Mouse (Mus musculus) granulocyte monocyte progenitor cell, adult 5-6 weeks (primary cell): Measurements from ENCODE around the gene Tex37. TPM values are rescaled to one million over a fixed set of nuclear protein-coding genes. Genes with fewer than 3 reads are reported as not detected.

ENCODE experiments used
- ATAC-seq: replicated peaks from 2 replicates; pipeline ENCODE4 v1.8.0; 2016; ENCODE audit warnings: mild to moderate bottlenecking, moderate TSS enrichment, inconsistent platforms; ENCODE audit not compliant: poor library complexity, severe bottlenecking
- total RNA-seq, 2 experiments: library from RNA; stranded (forward) in 1 of 2; stranded (reverse) in 1 of 2; fragments of 200-712, 200-1000 nt in 1 of 2; fragments of >200 nt in 1 of 2; fragmentation: Nextera tagmentation in 1 of 2; gene quantifications; 2 replicates each; pipeline ENCODE4 v1.2.3; 2014 to 2017

Gene Tex37
- total RNA-seq, 2 experiments from 2014 or later, result not detected

DNA sequence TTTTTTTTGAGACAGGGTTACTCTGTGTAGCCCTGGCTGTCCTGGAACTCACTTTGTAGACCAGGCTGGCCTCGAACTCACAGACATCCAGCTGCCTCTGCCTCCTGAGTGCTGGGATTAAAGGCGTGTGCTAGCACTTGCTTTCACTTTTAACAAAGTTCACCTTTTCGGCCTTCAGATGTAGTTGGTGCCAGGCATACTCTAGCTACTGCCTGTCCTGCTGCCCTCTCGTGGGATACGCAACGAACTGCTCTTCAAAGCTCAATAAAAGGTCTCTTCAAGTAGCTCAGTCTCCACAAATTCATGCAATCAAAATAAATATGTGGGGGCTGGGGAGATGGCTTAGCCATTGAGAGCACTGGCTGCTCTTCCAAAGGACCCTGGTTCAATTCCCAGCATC is 20.6 kb downstream of the Tex37 start:
- no peak for ATAC-seq

DNA sequence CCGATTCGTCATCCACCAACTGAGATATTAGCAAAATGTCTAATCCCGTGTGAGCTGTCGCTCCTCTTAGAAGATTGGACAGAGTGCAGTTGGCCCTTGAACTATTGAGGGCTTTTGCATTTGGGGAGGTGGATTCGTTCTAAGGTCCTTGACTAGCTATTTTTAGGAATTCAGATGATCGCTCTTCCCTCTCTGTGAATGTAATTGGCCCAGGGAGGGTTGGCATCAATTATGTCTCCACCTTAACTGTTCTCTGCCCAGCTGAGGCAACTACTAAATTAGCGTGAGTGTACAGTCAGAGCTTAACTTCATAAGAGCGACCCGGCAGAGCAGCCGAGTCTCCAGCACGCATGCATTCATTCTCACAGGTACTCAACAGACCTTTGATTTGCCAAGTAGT is 30.7 kb downstream of the Tex37 start:
- no peak for ATAC-seq

DNA sequence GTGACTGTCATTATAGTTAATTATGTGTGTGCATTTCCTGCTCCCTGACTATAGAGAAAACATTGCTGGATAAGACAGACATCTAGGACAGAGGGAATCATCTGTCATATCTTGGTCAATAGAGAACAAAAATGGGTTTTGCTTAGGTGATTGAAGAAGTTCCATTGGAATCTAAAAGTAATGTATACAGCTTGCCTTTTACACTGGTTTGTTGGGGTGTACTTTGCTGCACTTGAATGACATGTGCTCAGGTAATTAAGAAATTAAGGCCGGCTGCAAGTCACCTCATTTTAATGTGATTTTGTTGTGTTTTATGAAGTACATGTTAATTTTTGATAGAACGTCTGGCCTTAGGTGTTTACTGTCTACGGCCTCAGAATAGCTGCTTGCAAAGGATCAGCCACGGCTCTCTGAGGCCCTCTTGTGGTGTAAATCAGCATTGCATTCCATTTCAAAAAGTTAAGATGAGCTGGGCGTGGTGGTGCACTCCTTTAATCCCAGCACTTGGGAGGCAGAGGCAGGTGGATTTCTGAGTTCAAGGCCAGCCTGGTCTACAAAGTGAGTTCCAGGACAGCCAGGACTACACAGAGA is 37.9 kb downstream of the Tex37 start:
- peak; percentile 97 for ATAC-seq

DNA sequence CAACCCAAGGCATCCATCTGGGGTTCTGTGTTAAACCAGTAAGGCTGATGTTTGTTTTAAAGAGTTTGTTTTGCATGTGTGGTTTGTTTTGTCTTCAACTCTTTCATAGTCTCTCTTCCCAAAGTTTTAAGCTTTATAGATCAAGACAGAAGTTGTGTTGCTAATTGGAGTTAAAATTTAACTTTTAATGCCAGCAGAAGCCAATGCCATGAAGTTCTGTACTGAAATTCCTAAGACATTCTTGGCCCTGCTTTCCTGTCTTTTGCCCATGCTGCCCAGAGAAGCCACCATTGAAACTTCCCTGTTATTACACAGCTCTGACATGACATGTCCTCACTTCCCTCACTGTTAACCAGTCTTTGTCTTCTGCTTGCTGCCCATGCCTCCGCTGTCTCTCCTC is 43.7 kb downstream of the Tex37 start:
- peak; percentile 33; the same call in 1 of the 2 replicates for ATAC-seq

DNA sequence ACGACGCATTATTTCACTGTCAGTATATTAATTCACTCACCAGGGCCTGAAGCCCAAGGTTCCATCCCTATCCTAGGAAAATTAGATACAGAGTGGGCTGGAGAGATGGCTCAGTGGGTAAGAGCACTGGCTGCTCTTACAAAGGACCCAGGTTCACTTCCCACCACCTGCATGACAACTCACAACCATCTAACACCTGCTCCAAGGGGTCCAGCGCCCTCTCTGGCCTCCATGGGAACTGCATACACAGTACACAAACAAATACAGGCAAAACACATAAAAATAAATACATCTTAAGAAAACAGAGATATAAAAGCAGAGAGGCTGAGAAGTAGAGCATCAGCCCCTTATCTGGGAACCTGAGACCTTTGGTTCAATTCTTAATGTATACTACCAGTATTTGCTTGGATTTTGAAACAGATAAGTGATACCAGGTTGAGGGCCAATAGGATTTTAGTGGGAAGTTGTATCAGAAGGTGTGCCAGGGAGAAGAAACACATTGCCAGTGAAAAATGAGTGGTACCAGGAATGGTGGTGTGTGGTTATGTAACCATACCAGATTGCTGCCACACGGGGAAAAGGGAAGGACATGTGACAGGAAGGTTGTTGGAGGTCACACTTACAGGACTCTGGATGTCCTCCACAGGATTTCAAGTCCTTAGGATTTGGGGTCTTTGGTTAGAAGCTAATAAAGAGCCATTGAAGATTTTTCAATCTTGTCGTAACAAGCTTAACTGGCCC is 44.5 kb downstream of the Tex37 start:
- ATAC-seq, result peak; percentile 43

DNA sequence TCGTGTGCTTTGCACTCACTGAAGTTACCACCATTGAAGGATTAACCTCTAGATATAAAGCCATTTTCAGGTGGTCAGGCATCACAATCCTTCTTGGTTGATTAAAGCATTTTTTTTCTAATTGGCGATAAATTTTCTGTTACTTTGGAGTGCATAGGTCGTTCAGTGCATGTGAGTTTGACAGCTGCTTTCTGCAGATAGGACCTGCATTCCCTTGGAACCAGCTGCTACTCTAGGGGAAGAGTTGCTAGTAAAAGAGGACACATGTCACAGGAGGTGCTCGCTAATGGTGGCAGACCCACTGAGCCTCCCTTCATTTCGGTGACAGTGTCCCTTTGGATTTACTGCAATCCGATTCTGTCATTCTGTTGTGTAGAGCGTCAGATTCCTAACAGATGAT is 46.2 kb downstream of the Tex37 start:
- ATAC-seq, result no peak

DNA sequence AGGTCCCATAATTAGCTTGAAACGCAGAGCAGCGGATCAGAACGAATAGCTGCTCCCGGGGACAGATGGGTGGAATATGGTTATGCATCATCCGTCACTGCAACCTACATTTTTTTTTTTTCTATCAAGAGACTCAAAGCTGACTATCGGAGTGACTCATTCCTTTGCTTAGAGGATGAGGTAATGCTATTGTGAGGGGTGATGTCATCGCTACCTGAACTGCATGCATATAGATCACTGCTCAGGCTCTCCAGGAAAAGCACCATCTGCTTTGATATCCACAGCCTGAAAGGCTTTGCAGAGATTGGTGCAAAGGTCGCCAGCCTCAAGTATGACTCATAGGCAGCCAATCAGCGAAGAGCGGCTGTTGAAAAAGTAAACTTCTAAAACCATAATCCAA is 46.6 kb downstream of the Tex37 start:
- peak; percentile 54 for ATAC-seq

DNA sequence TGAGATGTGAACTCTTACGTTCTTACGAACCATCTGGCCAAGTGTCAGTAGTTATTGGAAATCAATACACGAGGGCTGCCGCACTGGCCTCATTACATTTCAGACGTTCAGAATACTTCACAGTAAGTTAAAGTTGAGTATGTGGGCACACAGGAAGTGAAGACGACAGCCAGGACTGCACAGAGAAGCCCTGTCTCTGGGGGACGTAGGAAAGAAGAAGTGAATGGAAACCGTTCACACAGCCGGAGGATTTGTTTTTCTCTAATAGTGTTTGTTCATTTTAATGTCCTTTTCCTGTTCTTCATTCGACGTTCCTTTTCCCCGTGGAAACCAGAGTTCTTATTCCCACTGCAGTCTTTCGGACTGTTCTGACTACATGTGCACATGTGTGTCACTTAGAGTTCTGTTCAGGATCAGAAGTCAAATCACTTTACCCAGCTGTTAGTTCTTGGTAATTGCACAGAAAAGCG is 47.2 kb downstream of the Tex37 start:
- peak; percentile 81 for ATAC-seq

DNA sequence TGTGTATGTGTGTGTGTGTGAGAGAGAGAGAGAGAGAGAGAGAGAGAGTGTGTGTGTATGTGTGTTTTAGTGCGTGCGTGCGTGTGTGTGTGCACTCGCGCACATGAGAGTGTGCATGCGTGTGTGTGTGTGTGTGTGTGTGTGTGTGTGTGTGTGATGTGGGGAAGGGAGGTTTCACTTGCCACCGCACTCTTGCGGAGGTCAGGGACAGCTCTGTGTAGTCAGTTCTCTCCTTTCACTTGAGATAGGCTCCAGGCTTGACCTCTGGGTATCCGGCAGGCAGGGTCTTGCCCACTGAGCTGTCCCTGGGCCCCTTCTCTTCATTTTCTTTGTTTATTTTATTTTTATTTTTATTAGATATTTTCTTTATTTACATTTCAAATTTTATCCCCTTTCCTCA is 51.4 kb downstream of the Tex37 start:
- ATAC-seq, result no peak

DNA sequence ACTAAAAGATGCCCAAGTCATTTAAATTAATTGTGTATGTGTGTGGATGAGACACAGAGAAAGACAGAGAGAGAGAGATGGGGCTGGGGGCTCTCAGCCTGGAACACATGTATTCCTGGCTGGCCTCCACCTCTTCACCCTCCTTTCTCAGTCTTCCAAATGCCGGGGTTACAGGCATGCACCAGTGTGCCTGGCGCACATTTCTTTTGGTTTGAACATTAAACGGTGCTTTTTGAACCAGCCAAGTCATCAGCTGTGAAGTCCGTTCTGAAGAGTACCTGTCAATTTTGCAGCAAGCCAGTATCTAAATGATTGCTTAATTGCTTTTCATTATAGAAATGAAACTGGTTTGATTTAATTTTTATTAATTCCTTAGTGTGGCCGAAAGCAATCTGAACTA is 52.0 kb downstream of the Tex37 start:
- ATAC-seq, result no peak

DNA sequence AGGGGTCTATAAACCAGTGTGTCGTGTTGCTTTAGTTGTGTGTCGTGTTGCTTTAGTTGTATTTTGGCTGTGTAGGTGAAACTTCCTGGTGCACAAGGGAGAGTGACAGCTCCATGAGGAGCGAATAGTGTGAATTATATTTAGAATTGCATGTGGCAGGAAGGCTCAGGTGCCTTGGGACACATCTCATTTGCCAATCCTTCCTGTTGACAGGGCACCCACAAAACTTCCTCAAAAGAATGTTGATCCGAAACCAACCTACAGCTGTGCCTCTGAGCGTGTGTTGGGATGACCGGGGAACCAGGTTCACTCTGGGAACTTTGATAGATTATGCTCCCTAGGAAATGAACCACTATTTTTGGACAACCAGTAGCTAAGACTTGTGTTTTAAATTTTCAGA is 54.4 kb downstream of the Tex37 start:
- peak; percentile 95 for ATAC-seq

Other genes with a start within 250 kb of the Tex37 start
- 67.7 and 90.5 TPM in 2 replicates for gene Rpia, start 126.7 kb downstream of the Tex37 start, total RNA-seq (2014; fragmentation: Nextera tagmentation)
- gene Rpia, start 126.7 kb downstream of the Tex37 start, total RNA-seq (2017), result 181 and 207 TPM in 2 replicates
- gene Eif2ak3, start 74.4 kb downstream of the Tex37 start, total RNA-seq (2014; fragmentation: Nextera tagmentation), result 13.1 and 13.6 TPM in 2 replicates
- 21.2 and 24.4 TPM in 2 replicates for gene Eif2ak3, start 74.4 kb downstream of the Tex37 start, total RNA-seq (2017)
- gene Foxi3, start 37.6 kb upstream of the Tex37 start, total RNA-seq (2014; fragmentation: Nextera tagmentation), result not detected in 2 replicates
- gene Foxi3, start 37.6 kb upstream of the Tex37 start, total RNA-seq (2017), result not detected in 2 replicates
- 0.17 and 0.69 TPM in 2 replicates for gene Thnsl2, start 225.5 kb upstream of the Tex37 start, total RNA-seq (2014; fragmentation: Nextera tagmentation)
- 0.10 and 1.3 TPM in 2 replicates for gene Thnsl2, start 225.5 kb upstream of the Tex37 start, total RNA-seq (2017)